Mouse (Mus musculus): ENCODE results near the gene Irf6. TPM values are rescaled to one million over a fixed set of nuclear protein-coding genes. Genes with fewer than 3 reads are reported as not detected.

Irf6 gene
- total and polyA plus RNA-seq, 3 experiments: 0.04 to 0.38 (median 0.23) TPM

DNA sequence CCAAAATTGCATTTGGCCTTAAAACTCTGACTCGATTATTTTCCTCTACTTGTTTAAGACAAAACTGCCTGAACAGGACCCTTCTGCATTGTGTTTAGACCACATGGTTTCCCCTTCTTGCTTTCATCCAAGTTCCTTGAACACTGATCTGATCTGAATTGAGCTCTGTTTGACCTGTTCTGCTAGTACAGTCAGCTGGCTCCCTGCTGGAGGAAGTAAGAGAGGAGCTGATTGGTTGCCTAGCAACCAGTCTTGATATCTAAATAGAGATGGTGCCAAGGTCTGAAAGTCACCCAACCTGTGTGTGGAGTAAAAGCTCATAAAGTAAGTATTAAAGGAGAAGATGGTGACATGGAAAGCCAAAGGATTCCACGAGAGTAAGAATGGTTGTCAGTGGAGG lies 16.9 kb downstream of the Irf6 start:
- H3K9me3 ChIP-seq (replicated peaks): no peaks in the 10 kb centered on the region
- ATAC-seq (ENCODE audit: extremely low read depth, insufficient number of reproducible peaks, low FRiP score, poor library complexity, severe bottlenecking): no peak
- peaks cover 33% of the 10 kb centered on the region for H3K27me3 ChIP-seq (ENCODE audit: insufficient read depth, low read length)
- DNase-seq (ENCODE audit: low spot score): no peak
- H3K36me3 ChIP-seq (replicated peaks): peaks cover 12% of the 10 kb centered on the region
- H3K4me1 ChIP-seq (ENCODE audit: insufficient read depth, low read depth, low read length): peaks cover 26% of the 10 kb centered on the region
- TF ChIP-seq GATA2 (IDR thresholded peaks at IDR 0.05; ENCODE audit: borderline replicate concordance, low read depth, low read length): no peak
- TF ChIP-seq CTCF (IDR thresholded peaks at IDR 0.05; ENCODE audit: low read depth, low read length): no peak
- TF ChIP-seq TAL1 (conservative IDR thresholded peaks at IDR 0.05; ENCODE audit: low read depth, low read length): no peak
- no peak for TF ChIP-seq GATA1 (IDR thresholded peaks at IDR 0.05; ENCODE audit: borderline replicate concordance, low read length)
- no peak for TF ChIP-seq POLR2AphosphoS5 (IDR thresholded peaks at IDR 0.05; ENCODE audit: insufficient replicate concordance, low read depth, low read length)
- H3K4me3 ChIP-seq (ENCODE audit: low read depth, low read length): no peak overlapping the region

DNA sequence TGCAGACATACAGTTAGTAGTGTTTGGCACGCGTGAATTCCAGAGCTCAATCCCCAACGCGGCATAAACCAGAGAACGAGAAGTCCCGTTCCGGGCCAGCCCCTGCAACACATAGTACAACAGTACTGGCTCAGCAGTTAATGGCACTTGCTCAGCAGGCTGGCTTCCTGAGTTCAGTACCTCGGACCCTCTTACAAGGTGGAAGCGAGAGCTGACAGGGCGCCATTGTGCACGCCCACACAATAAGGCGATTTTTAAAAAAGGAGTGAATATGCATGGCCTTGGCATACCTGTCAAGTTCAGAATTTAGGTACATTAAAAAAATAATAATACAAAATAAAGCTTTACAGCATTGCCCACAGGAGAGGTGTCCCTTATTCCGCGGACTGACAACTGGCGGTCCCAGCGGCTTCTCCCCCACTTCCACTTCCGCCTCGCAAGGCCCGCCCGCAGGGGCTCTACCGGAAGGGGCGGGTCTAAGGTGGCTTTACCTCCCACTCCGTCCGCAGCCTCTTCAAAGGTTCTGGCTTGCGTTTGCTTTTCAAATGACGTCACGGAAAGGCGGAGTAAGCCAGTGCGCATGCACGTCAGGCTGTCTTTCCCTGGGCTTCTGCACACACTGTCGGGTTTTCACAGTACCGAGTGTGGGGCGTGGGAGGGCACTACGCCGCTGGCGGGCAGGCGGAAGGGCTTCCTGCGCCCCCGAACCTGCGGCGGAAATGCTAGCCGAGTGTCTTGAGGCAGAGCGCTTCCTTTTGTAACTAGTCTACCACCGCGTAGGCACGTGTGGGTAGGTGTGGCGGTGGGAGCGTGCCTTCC lies 20.3 kb downstream of the Irf6 start:
- peak; percentile 87 for DNase-seq (ENCODE audit: low spot score)
- Histone ChIP-seq H3K27me3 (ENCODE audit: insufficient read depth, low read length) (peaks cover 6% of the 10 kb centered on the region), H3K36me3 (replicated peaks) (peaks cover 27% of the 10 kb centered on the region), H3K9me3 (replicated peaks) (no peaks in the 10 kb centered on the region), H3K4me3 (ENCODE audit: low read depth, low read length) (peak overlapping the region; percentile 79), H3K4me1 (ENCODE audit: insufficient read depth, low read depth, low read length) (peaks cover 36% of the 10 kb centered on the region)
- ATAC-seq (ENCODE audit: extremely low read depth, insufficient number of reproducible peaks, low FRiP score, poor library complexity, severe bottlenecking): peak; percentile 93
- TF ChIP-seq CTCF (IDR thresholded peaks at IDR 0.05; ENCODE audit: low read depth, low read length): no peak
- no peak for TF ChIP-seq TAL1 (conservative IDR thresholded peaks at IDR 0.05; ENCODE audit: low read depth, low read length)
- no peak for TF ChIP-seq GATA2 (IDR thresholded peaks at IDR 0.05; ENCODE audit: borderline replicate concordance, low read depth, low read length)

GRCm38 (mm10) chr1:193173810-193174129 lies 20.9 kb downstream of the Irf6 start:
- Histone ChIP-seq H3K27me3 (ENCODE audit: insufficient read depth, low read length) (peaks cover 4% of the 10 kb centered on the region; the same call in 1 of the 2 replicates), H3K9me3 (replicated peaks) (no peaks in the 10 kb centered on the region), H3K4me1 (ENCODE audit: insufficient read depth, low read depth, low read length) (peaks cover 36% of the 10 kb centered on the region), H3K36me3 (replicated peaks) (peaks cover 28% of the 10 kb centered on the region), H3K4me3 (ENCODE audit: low read depth, low read length) (peak overlapping the region; percentile 79)
- no peak for TF ChIP-seq TAL1 (conservative IDR thresholded peaks at IDR 0.05; ENCODE audit: low read depth, low read length)
- TF ChIP-seq CTCF (IDR thresholded peaks at IDR 0.05; ENCODE audit: low read depth, low read length): no peak
- no peak for TF ChIP-seq GATA1 (IDR thresholded peaks at IDR 0.05; ENCODE audit: borderline replicate concordance, low read length)
- no peak for TF ChIP-seq GATA2 (IDR thresholded peaks at IDR 0.05; ENCODE audit: borderline replicate concordance, low read depth, low read length)
- TF ChIP-seq POLR2AphosphoS5 (IDR thresholded peaks at IDR 0.05; ENCODE audit: insufficient replicate concordance, low read depth, low read length): no peak
- DNase-seq (ENCODE audit: low spot score): no peak
- no peak for ATAC-seq (ENCODE audit: extremely low read depth, insufficient number of reproducible peaks, low FRiP score, poor library complexity, severe bottlenecking)

- Histone ChIP-seq H3K4me3 (ENCODE audit: low read depth, low read length) (peak overlapping the region; percentile 79), H3K27me3 (ENCODE audit: insufficient read depth, low read length) (peaks cover 2% of the 10 kb centered on the region; the same call in 1 of the 2 replicates), H3K9me3 (replicated peaks) (no peaks in the 10 kb centered on the region), H3K36me3 (replicated peaks) (peaks cover 28% of the 10 kb centered on the region), H3K4me1 (ENCODE audit: insufficient read depth, low read depth, low read length) (peaks cover 36% of the 10 kb centered on the region)
- no peak for TF ChIP-seq GATA1 (IDR thresholded peaks at IDR 0.05; ENCODE audit: borderline replicate concordance, low read length)
- TF ChIP-seq TAL1 (conservative IDR thresholded peaks at IDR 0.05; ENCODE audit: low read depth, low read length): no peak
- no peak for TF ChIP-seq POLR2AphosphoS5 (IDR thresholded peaks at IDR 0.05; ENCODE audit: insufficient replicate concordance, low read depth, low read length)
- TF ChIP-seq CTCF (IDR thresholded peaks at IDR 0.05; ENCODE audit: low read depth, low read length): no peak
- DNase-seq (ENCODE audit: low spot score) (no peak), ATAC-seq (ENCODE audit: extremely low read depth, insufficient number of reproducible peaks, low FRiP score, poor library complexity, severe bottlenecking) (no peak)
Measured at GRCm38 (mm10) chr1:193174143-193174733, 21.3 kb downstream of the Irf6 start.

- ATAC-seq (ENCODE audit: extremely low read depth, insufficient number of reproducible peaks, low FRiP score, poor library complexity, severe bottlenecking) (no peak), DNase-seq (ENCODE audit: low spot score) (no peak)
- 0 out of 2 replicates have a peak, but pooled peaks cover 5% of the 10 kb centered on the region for H3K4me1 ChIP-seq (ENCODE audit: insufficient read depth, low read depth, low read length)
Measured at GRCm38 (mm10) chr1:193181104-193181503, 28.2 kb downstream of the Irf6 start.

GRCm38 (mm10) chr1:193188257-193188656 lies 35.3 kb downstream of the Irf6 start:
- peaks cover 2% of the 10 kb centered on the region for H3K36me3 ChIP-seq (replicated peaks)
- DNase-seq (ENCODE audit: low spot score): no peak
- H3K9me3 ChIP-seq (replicated peaks): no peaks in the 10 kb centered on the region
- TF ChIP-seq CTCF (IDR thresholded peaks at IDR 0.05; ENCODE audit: low read depth, low read length): no peak
- no peak for TF ChIP-seq POLR2AphosphoS5 (IDR thresholded peaks at IDR 0.05; ENCODE audit: insufficient replicate concordance, low read depth, low read length)
- no peak for TF ChIP-seq GATA1 (IDR thresholded peaks at IDR 0.05; ENCODE audit: borderline replicate concordance, low read length)
- no peak for TF ChIP-seq GATA2 (IDR thresholded peaks at IDR 0.05; ENCODE audit: borderline replicate concordance, low read depth, low read length)
- no peak for TF ChIP-seq TAL1 (conservative IDR thresholded peaks at IDR 0.05; ENCODE audit: low read depth, low read length)
- no peaks in the 10 kb centered on the region for H3K4me1 ChIP-seq (ENCODE audit: insufficient read depth, low read depth, low read length)
- no peak for ATAC-seq (ENCODE audit: extremely low read depth, insufficient number of reproducible peaks, low FRiP score, poor library complexity, severe bottlenecking)
- peaks cover 18% of the 10 kb centered on the region for H3K27me3 ChIP-seq (ENCODE audit: insufficient read depth, low read length)
- no peak overlapping the region for H3K4me3 ChIP-seq (ENCODE audit: low read depth, low read length)

More at GRCm38 (mm10) chr1:193181104-193181503, 28.2 kb downstream of the Irf6 start:
- H3K4me3 ChIP-seq (ENCODE audit: low read depth, low read length): no peak overlapping the region
- peaks cover 13% of the 10 kb centered on the region for H3K36me3 ChIP-seq (replicated peaks)
- peaks cover 13% of the 10 kb centered on the region for H3K27me3 ChIP-seq (ENCODE audit: insufficient read depth, low read length)
- no peak for TF ChIP-seq POLR2AphosphoS5 (IDR thresholded peaks at IDR 0.05; ENCODE audit: insufficient replicate concordance, low read depth, low read length)
- no peak for TF ChIP-seq GATA2 (IDR thresholded peaks at IDR 0.05; ENCODE audit: borderline replicate concordance, low read depth, low read length)
- TF ChIP-seq TAL1 (conservative IDR thresholded peaks at IDR 0.05; ENCODE audit: low read depth, low read length): no peak
- TF ChIP-seq CTCF (IDR thresholded peaks at IDR 0.05; ENCODE audit: low read depth, low read length): no peak
- no peaks in the 10 kb centered on the region for H3K9me3 ChIP-seq (replicated peaks)

Data from G1E (cell line).